29 mouse cellular contexts compared by ENCODE assay signal in the genomic region with DNA sequence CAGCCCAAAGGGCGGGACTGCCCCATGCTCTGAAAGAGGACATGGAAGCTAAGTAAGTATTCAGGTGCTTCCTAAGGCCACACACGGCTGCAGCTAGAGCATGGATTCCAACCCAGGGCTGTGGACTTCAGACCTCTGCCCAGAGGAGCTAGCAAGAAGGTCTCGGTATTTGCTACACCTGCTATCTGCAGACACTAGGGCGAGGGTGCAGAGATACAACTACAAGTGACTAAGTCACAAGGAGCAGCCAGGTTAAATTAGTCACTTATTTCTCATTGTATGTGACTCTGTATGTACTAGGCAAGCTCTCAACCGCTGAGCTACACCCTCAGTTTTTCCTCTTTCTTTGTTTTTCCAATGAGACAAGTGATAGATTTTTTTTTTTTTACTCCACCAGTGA. TPM values are rescaled to one million over a fixed set of nuclear protein-coding genes. Genes with fewer than 3 reads are reported as not detected.
DNase-seq lines count a peak whose midpoint lies in the region; ATAC-seq lines count a peak whose summit lies in the region.
"Had no signal": no experiment of that assay in that cellular context is flagged by ENCODE, and none has a peak within 500 bp of the region (broad histone marks: within the 10 kb centered on the region; RNA-seq: fewer than 3 reads in every experiment).

No protein-coding gene starts in this region.

- H3K27me3 ChIP-seq in kidney, embryonic 14.5 days (ENCODE audit: control insufficient read depth, insufficient read depth, low read length), result no peaks in the 10 kb centered on the region
- no peaks in the 10 kb centered on the region for H3K27me3 ChIP-seq in liver, embryonic 13.5 days
- H3K27me3 ChIP-seq in liver, embryonic 11.5 days (replicated peaks; ENCODE audit: control insufficient read depth, insufficient read depth, low read length), result no peaks in the 10 kb centered on the region
- no peaks in the 10 kb centered on the region for H3K27me3 ChIP-seq in liver, embryonic 16.5 days (ENCODE audit: control insufficient read depth, insufficient read depth, low read depth, low read length)
- H3K27me3 ChIP-seq: embryonic facial prominence, embryonic 12.5 days; hindbrain, embryonic 12.5 days; limb, embryonic 15.5 days had no signal

- 0 out of 2 replicates have a peak, but pooled peaks have one; percentile 23 for ATAC-seq in kidney, embryonic 14.5 days (ENCODE audit: low FRiP score, low TSS enrichment)
- ATAC-seq in liver, embryonic 13.5 days (ENCODE audit: low read depth), result peak; percentile 45; the same call in 1 of the 2 replicates
- ATAC-seq in liver, embryonic 11.5 days (replicated peaks; ENCODE audit: low FRiP score), result no peak
- ATAC-seq in liver, embryonic 16.5 days (ENCODE audit: low read depth), result peak; percentile 45; the same call in 1 of the 2 replicates
- no peak for ATAC-seq in megakaryocyte progenitor cell, adult 5-6 weeks (replicated peaks; ENCODE audit: poor library complexity)
- ATAC-seq: forebrain, embryonic 14.5 days; hindbrain, postnatal 0 days had no signal

- no peaks in the 10 kb centered on the region for H3K36me3 ChIP-seq in kidney, embryonic 14.5 days (ENCODE audit: control insufficient read depth, insufficient read depth, low read length)
- no peaks in the 10 kb centered on the region for H3K36me3 ChIP-seq in liver, embryonic 13.5 days
- H3K36me3 ChIP-seq in liver, embryonic 11.5 days (ENCODE audit: control insufficient read depth, insufficient read depth, low read length), result no peaks in the 10 kb centered on the region
- no peaks in the 10 kb centered on the region for H3K36me3 ChIP-seq in liver, embryonic 16.5 days (ENCODE audit: control insufficient read depth, insufficient read depth)
- H3K36me3 ChIP-seq: embryonic facial prominence, embryonic 12.5 days; hindbrain, embryonic 12.5 days; limb, embryonic 10.5 days; limb, embryonic 15.5 days had no signal

- H3K9ac ChIP-seq in kidney, embryonic 14.5 days (ENCODE audit: low read depth, low read length), result no peak overlapping the region
- H3K9ac ChIP-seq in liver, embryonic 13.5 days, result no peak overlapping the region
- no peak overlapping the region for H3K9ac ChIP-seq in liver, embryonic 11.5 days (ENCODE audit: low read depth, low read length)
- no peak overlapping the region for H3K9ac ChIP-seq in liver, embryonic 16.5 days (ENCODE audit: low read depth, low read length)
- H3K9ac ChIP-seq: embryonic facial prominence, embryonic 12.5 days; hindbrain, embryonic 12.5 days; limb, embryonic 15.5 days; lung, embryonic 14.5 days had no signal

- WGBS in kidney, embryonic 14.5 days, result 78% methylated on average over 5 of the region's 5 CpGs
- WGBS in liver, embryonic 13.5 days (ENCODE audit: insufficient replicate concordance), result 52% methylated on average over 5 of the region's 5 CpGs
- WGBS in liver, embryonic 11.5 days, result 69% methylated on average over 5 of the region's 5 CpGs
- WGBS in liver, embryonic 16.5 days (ENCODE audit: insufficient replicate concordance), result 51% methylated on average over 5 of the region's 5 CpGs

- no peak overlapping the region for H3K4me2 ChIP-seq in kidney, embryonic 14.5 days (replicated peaks; ENCODE audit: low read depth, low read length)
- H3K4me2 ChIP-seq in liver, embryonic 13.5 days, result no peak overlapping the region
- H3K4me2 ChIP-seq in liver, embryonic 11.5 days, result no peak overlapping the region
- H3K4me2 ChIP-seq in liver, embryonic 16.5 days (ENCODE audit: low read depth, low read length), result no peak overlapping the region
- H3K4me2 ChIP-seq: embryonic facial prominence, embryonic 12.5 days; heart, embryonic 11.5 days; hindbrain, embryonic 12.5 days; limb, embryonic 15.5 days; lung, embryonic 14.5 days had no signal

- no peaks in the 10 kb centered on the region for H3K9me3 ChIP-seq in kidney, embryonic 14.5 days (ENCODE audit: control insufficient read depth, low read length)
- no peaks in the 10 kb centered on the region for H3K9me3 ChIP-seq in liver, embryonic 13.5 days (replicated peaks)
- no peaks in the 10 kb centered on the region for H3K9me3 ChIP-seq in liver, embryonic 11.5 days (ENCODE audit: control insufficient read depth, low read length)
- H3K9me3 ChIP-seq in liver, embryonic 16.5 days (replicated peaks; ENCODE audit: control insufficient read depth, low read length), result no peaks in the 10 kb centered on the region
- H3K9me3 ChIP-seq: embryonic facial prominence, embryonic 12.5 days; hindbrain, embryonic 12.5 days; limb, embryonic 10.5 days; limb, embryonic 15.5 days had no signal

- no peak for DNase-seq in kidney, adult 9 months
- no peak for DNase-seq in liver, embryonic 13.5 days
- no peak for DNase-seq in liver, embryonic 11.5 days (ENCODE audit: low spot score)
- peak; percentile 83 for DNase-seq in yolk sac, embryonic 10.5 days (ENCODE audit: low spot score)
- DNase-seq in heart, adult 9 months (ENCODE audit: low spot score in 2 of 2), result no peak
- DNase-seq: adrenal gland, postnatal 14 days; cerebellum, adult 11 months; cerebellum, adult 9-10 months; embryo, embryonic 11 days; gastrocnemius, postnatal 25 days; heart, adult 11 months; heart, postnatal 36 days; kidney, adult 11 months; layer of hippocampus, postnatal 36 days; lung, embryonic 14.5 days; midbrain, embryonic 14.5 days; thymus, adult 2 months; thymus, postnatal 36 days had no signal

- 0 out of 2 replicates have a peak overlapping the region, but pooled peaks have one; percentile 9 for H3K27ac ChIP-seq in kidney, embryonic 14.5 days (ENCODE audit: low read depth, low read length)
- H3K27ac ChIP-seq in liver, embryonic 13.5 days, result no peak overlapping the region; the same call in 1 of the 2 replicates
- H3K27ac ChIP-seq in liver, embryonic 11.5 days (ENCODE audit: low read depth, low read length), result no peak overlapping the region; the same call in 1 of the 2 replicates
- H3K27ac ChIP-seq in liver, embryonic 16.5 days (ENCODE audit: low read length), result 0 out of 2 replicates have a peak overlapping the region, but pooled peaks have one; percentile 6
- H3K27ac ChIP-seq: embryonic facial prominence, embryonic 12.5 days; hindbrain, embryonic 12.5 days; hindbrain, postnatal 0 days; limb, embryonic 10.5 days; limb, embryonic 15.5 days had no signal

- no peak overlapping the region for H3K4me3 ChIP-seq in kidney, embryonic 14.5 days (ENCODE audit: low read length)
- H3K4me3 ChIP-seq in liver, embryonic 13.5 days (replicated peaks), result no peak overlapping the region
- H3K4me3 ChIP-seq in liver, embryonic 11.5 days (ENCODE audit: low read depth, low read length), result no peak overlapping the region
- H3K4me3 ChIP-seq in liver, embryonic 16.5 days (ENCODE audit: low read depth, low read length), result no peak overlapping the region
- H3K4me3 ChIP-seq: embryonic facial prominence, embryonic 12.5 days; hindbrain, embryonic 12.5 days; limb, embryonic 10.5 days; limb, embryonic 15.5 days; megakaryocyte, embryonic 14.5 days had no signal

- H3K4me1 ChIP-seq in kidney, embryonic 14.5 days (ENCODE audit: control insufficient read depth, insufficient read depth, low read length), result no peaks in the 10 kb centered on the region
- H3K4me1 ChIP-seq in liver, embryonic 13.5 days (replicated peaks), result peaks cover 8% of the 10 kb centered on the region
- H3K4me1 ChIP-seq in liver, embryonic 11.5 days (replicated peaks; ENCODE audit: control insufficient read depth, insufficient read depth, low read length), result 0 out of 2 replicates have a peak, but pooled peaks cover 4% of the 10 kb centered on the region
- H3K4me1 ChIP-seq in liver, embryonic 16.5 days (ENCODE audit: control insufficient read depth, low read depth, low read length), result no peaks in the 10 kb centered on the region; the same call in 1 of the 2 replicates
- H3K4me1 ChIP-seq: embryonic facial prominence, embryonic 12.5 days; hindbrain, embryonic 12.5 days; limb, embryonic 15.5 days; megakaryocyte, embryonic 14.5 days had no signal

RNA-seq across cellular contexts. Expression of a gene that starts 15.8 kb away (rescaled TPM):
- 8.4 and 8.9 TPM in 2 replicates for polyA plus RNA-seq in kidney, embryonic 14.5 days (2014; fragmentation: Nextera tagmentation; extraction: Ambion mirVana)
- polyA plus RNA-seq in liver, embryonic 13.5 days (2015; fragmentation: Nextera tagmentation; extraction: Ambion mirVana), result 1.2 and 1.4 TPM in 2 replicates
- 7.2 TPM in 2 replicates for polyA plus RNA-seq in liver, embryonic 11.5 days (2014; fragmentation: Nextera tagmentation; extraction: Ambion mirVana)
- polyA plus RNA-seq in liver, embryonic 16.5 days (2015; fragmentation: Nextera tagmentation; extraction: Ambion mirVana), result 0.60 and 0.96 TPM in 2 replicates
- total RNA-seq in megakaryocyte progenitor cell, adult 5-6 weeks (2015), result 9.4 and 10.6 TPM in 2 replicates
- total RNA-seq in megakaryocyte progenitor cell, adult 5-6 weeks (2017), result 4.6 and 5.5 TPM in 2 replicates

Comparison
In these comparisons a context has a peak if more than half of its experiments do, and no peak if none do; other contexts are left out.
1. ATAC-seq: peak in kidney, embryonic 14.5 days (single experiment), liver, embryonic 13.5 days (single experiment) and liver, embryonic 16.5 days (single experiment); none in liver, embryonic 11.5 days (single experiment) and megakaryocyte progenitor cell, adult 5-6 weeks (single experiment).
2. H3K27ac ChIP-seq: peak in kidney, embryonic 14.5 days (single experiment) and liver, embryonic 16.5 days (single experiment); none in liver, embryonic 13.5 days (single experiment) and liver, embryonic 11.5 days (single experiment).